Mouse (Mus musculus) bone marrow macrophage, adult 2 months (primary cell): ENCODE measurements around the gene St8sia1.

Source experiments
- CTCF ChIP-seq: IDR thresholded peaks from 2 replicates; pipeline ENCODE4 v1.5.1; 2012; ENCODE audit warnings: low read depth, mild to moderate bottlenecking, low read length, moderate library complexity
- POLR2A ChIP-seq: IDR thresholded peaks from 2 replicates; pipeline ENCODE4 v1.6.1; 2012; ENCODE audit warnings: mild to moderate bottlenecking, low read depth, low read length, borderline replicate concordance

DNA sequence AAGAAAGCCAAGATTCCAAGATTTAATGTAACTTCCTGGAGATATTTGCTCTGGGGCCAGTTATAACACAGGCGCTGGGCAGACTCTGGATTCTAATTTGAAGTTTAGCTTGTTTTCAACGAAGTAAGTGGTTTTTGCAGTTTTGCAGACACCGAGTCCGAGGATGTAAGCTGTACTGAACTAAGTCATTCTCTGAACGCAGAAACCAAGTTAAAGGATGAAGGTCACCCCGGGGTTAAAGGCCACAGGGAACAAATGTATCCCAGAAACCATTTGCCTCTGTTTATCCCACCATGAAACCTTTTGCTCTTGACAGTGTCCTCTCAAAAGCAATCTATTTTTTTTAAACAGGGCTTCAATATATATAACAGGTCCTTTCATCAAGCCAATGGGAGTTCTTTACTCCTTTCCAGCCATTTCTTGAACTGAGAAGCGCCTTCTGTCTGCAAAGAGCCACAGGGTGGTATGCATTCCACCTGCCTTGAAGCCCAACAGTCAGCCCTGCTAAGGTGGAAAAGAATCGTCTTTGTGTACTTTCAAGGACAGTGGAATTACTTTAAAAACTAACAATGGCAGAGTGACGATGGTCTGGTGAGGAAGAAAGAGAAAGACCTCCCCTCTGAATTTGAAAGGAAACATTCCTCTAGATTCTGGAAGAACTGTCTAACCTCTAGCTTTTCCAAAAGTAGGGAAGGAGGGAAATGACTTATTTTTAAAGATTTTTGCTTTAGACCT is 2.4 kb downstream of the St8sia1 start:
- no peak for TF ChIP-seq CTCF
- no peak for TF ChIP-seq POLR2A
